Mouse (Mus musculus) heart, postnatal 0 days (tissue): ENCODE results near the gene Fat2. TPM values are rescaled to one million over a fixed set of nuclear protein-coding genes. Genes with fewer than 3 reads are reported as not detected.

ENCODE experiments used
- ATAC-seq: fragments of 200-750 bp; cut with Nextera tagmentation; 2 replicates; pipeline ENCODE4 v1.8.0; 2017; ENCODE audit warnings: low read depth, moderate number of reproducible peaks, moderate library complexity; ENCODE audit not compliant: insufficient read depth
- DNase-seq: peaks from one replicate; pipeline ENCODE4 v3.0.0-alpha.2; 2016; ENCODE audit warnings: low spot score
- H3K27ac ChIP-seq: fragments of 300-500 bp; sonication (generic); 2 replicates; pipeline ENCODE4 v1.5.1; 2014; ENCODE audit warnings: low read depth, mild to moderate bottlenecking
- H3K27me3 ChIP-seq: fragments of 300-500 bp; sonication (generic); 2 replicates; pipeline ENCODE4 v1.6.1; 2014; ENCODE audit warnings: low read length, mixed read lengths; ENCODE audit not compliant: control insufficient read depth, insufficient read depth
- H3K36me3 ChIP-seq: fragments of 300-500 bp; sonication (generic); replicated peaks from 2 replicates; pipeline ENCODE4 v1.6.1; 2014; ENCODE audit warnings: low read length, mixed read lengths; ENCODE audit not compliant: control insufficient read depth, insufficient read depth
- H3K4me1 ChIP-seq: fragments of 300-500 bp; sonication (generic); 2 replicates; pipeline ENCODE4 v1.6.1; 2014; ENCODE audit warnings: antibody characterized with exemption; ENCODE audit not compliant: control insufficient read depth, insufficient read depth
- H3K4me2 ChIP-seq: fragments of 300-500 bp; sonication (generic); 2 replicates; pipeline ENCODE4 v1.6.1; 2014; ENCODE audit warnings: low read depth, mild to moderate bottlenecking, low read length, moderate library complexity
- H3K4me3 ChIP-seq: fragments of 300-500 bp; sonication (generic); 2 replicates; pipeline ENCODE4 v1.5.1; 2014; ENCODE audit warnings: low read depth, low read length
- H3K9ac ChIP-seq: fragments of 300-500 bp; sonication (generic); replicated peaks from 2 replicates; pipeline ENCODE4 v1.6.1; 2014; ENCODE audit warnings: low read depth, low read length, mixed read lengths
- H3K9me3 ChIP-seq: fragments of 300-500 bp; sonication (generic); replicated peaks from 2 replicates; pipeline ENCODE4 v1.6.1; 2016; ENCODE audit warnings: low read length; ENCODE audit not compliant: control insufficient read depth
- CTCF ChIP-seq: IDR thresholded peaks from 2 replicates; pipeline ENCODE4 v1.5.1; 2016; ENCODE audit warnings: antibody characterized with exemption, control low read depth, low read depth
- EP300 ChIP-seq: IDR thresholded peaks from 2 replicates; pipeline ENCODE4 v1.6.1; 2016; ENCODE audit warnings: antibody characterized with exemption, low read depth
- WGBS: fragments of 180-500 bp; shearing (Covaris S2); extraction: QIAGEN DNeasy Blood & Tissue Kit; methylation state at CpG from one replicate; pipeline ENCODE4 v1.1.7; 2014; 5-methylcytosine and 5-hydroxymethylcytosine counted together
- polyA plus RNA-seq: library from polyadenylated mRNA; unstranded; fragments of >200 nt; fragmentation: Nextera tagmentation; extraction: Ambion mirVana; gene quantifications from 2 replicates; pipeline ENCODE4 v1.2.1, GENCODE M21; 2015
- total RNA-seq: library from RNA; depleted of rRNA; stranded (reverse); fragments of >200 nt; gene quantifications from 2 replicates; pipeline ENCODE4 v1.2.3, GENCODE M21; 2014; ENCODE audit warnings: low replicate concordance

Gene Fat2
- total and polyA plus RNA-seq, 2 experiments from 2014 or later = 0.01 to 1.1 TPM

- Histone ChIP-seq H3K9ac (no peak overlapping the region), H3K4me1 (no peaks in the 10 kb centered on the region), H3K9me3 (no peaks in the 10 kb centered on the region), H3K27me3 (no peaks in the 10 kb centered on the region), H3K4me3 (no peak overlapping the region), H3K4me2 (no peak overlapping the region), H3K27ac (no peak overlapping the region), H3K36me3 (peaks cover 31% of the 10 kb centered on the region)
- 79% methylated on average over 3 of the region's 3 CpGs for WGBS
- no peak for TF ChIP-seq CTCF
- no peak for TF ChIP-seq EP300
- DNase-seq = no peak
- no peak for ATAC-seq
These were observed 117.9 kb downstream of the Fat2 start for GRCm38 (mm10) chr11:55218473-55218872.

- no peak overlapping the region for H3K4me2 ChIP-seq
- H3K36me3 ChIP-seq = peaks cover 28% of the 10 kb centered on the region
- no peaks in the 10 kb centered on the region for H3K27me3 ChIP-seq
- no peaks in the 10 kb centered on the region for H3K4me1 ChIP-seq
- ATAC-seq (peak; percentile 50; the same call in 1 of the 2 replicates), DNase-seq (no peak)
- no peak overlapping the region for H3K4me3 ChIP-seq
- no peak overlapping the region for H3K9ac ChIP-seq
- no peak overlapping the region for H3K27ac ChIP-seq
- TF ChIP-seq CTCF (no peak), EP300 (no peak)
- 48% methylated on average over 7 of the region's 7 CpGs for WGBS
- no peaks in the 10 kb centered on the region for H3K9me3 ChIP-seq
These were observed 118.5 kb downstream of the Fat2 start for GRCm38 (mm10) chr11:55217880-55218279.

GRCm38 (mm10) chr11:55217418-55217817 lies 118.9 kb downstream of the Fat2 start:
- DNase-seq (no peak), ATAC-seq (no peak)
- Histone ChIP-seq H3K4me1 (no peaks in the 10 kb centered on the region), H3K4me2 (no peak overlapping the region), H3K36me3 (peaks cover 28% of the 10 kb centered on the region), H3K9me3 (no peaks in the 10 kb centered on the region), H3K9ac (no peak overlapping the region), H3K27ac (no peak overlapping the region), H3K27me3 (no peaks in the 10 kb centered on the region), H3K4me3 (no peak overlapping the region)
- TF ChIP-seq EP300 (no peak), CTCF (no peak)
- WGBS = 69% methylated on average over 4 of the region's 4 CpGs

- no peaks in the 10 kb centered on the region for H3K4me1 ChIP-seq
- no peak overlapping the region for H3K9ac ChIP-seq
- H3K4me2 ChIP-seq = no peak overlapping the region
- H3K9me3 ChIP-seq = no peaks in the 10 kb centered on the region
- peaks cover 23% of the 10 kb centered on the region for H3K36me3 ChIP-seq
- no peak overlapping the region for H3K4me3 ChIP-seq
- ATAC-seq = no peak
- TF ChIP-seq CTCF (no peak), EP300 (no peak)
- 74% methylated on average over 13 of the region's 13 CpGs for WGBS
- no peak overlapping the region for H3K27ac ChIP-seq
- no peak for DNase-seq
- H3K27me3 ChIP-seq = no peaks in the 10 kb centered on the region
These were observed 119.5 kb downstream of the Fat2 start for GRCm38 (mm10) chr11:55216830-55217229.

- Histone ChIP-seq H3K36me3 (peaks cover 16% of the 10 kb centered on the region), H3K4me2 (no peak overlapping the region), H3K4me3 (no peak overlapping the region), H3K9me3 (no peaks in the 10 kb centered on the region), H3K27me3 (no peaks in the 10 kb centered on the region), H3K9ac (no peak overlapping the region), H3K27ac (no peak overlapping the region), H3K4me1 (no peaks in the 10 kb centered on the region)
- TF ChIP-seq CTCF (no peak), EP300 (no peak)
- WGBS = 72% methylated on average over 3 of the region's 4 CpGs
- ATAC-seq (no peak), DNase-seq (no peak)
These were observed 120.3 kb downstream of the Fat2 start for GRCm38 (mm10) chr11:55216061-55216460.

- DNase-seq (no peak), ATAC-seq (no peak)
- H3K9ac ChIP-seq = no peak overlapping the region
- H3K27me3 ChIP-seq = no peaks in the 10 kb centered on the region
- TF ChIP-seq CTCF (no peak), EP300 (no peak)
- H3K36me3 ChIP-seq = peaks cover 5% of the 10 kb centered on the region
- 51% methylated on average over 3 of the region's 3 CpGs for WGBS
- H3K4me3 ChIP-seq = no peak overlapping the region
- no peak overlapping the region for H3K27ac ChIP-seq
- no peaks in the 10 kb centered on the region for H3K4me1 ChIP-seq
- H3K4me2 ChIP-seq = no peak overlapping the region
- H3K9me3 ChIP-seq = no peaks in the 10 kb centered on the region
These were observed 121.4 kb downstream of the Fat2 start for GRCm38 (mm10) chr11:55214978-55215377.
